Mouse (Mus musculus) heart, embryonic 13.5 days (tissue): Measurements from ENCODE around the gene Sec31a. TPM values are rescaled to one million over a fixed set of nuclear protein-coding genes. Genes with fewer than 3 reads are reported as not detected.

Experiments used
- ATAC-seq: fragments of 200-750 bp; cut with Nextera tagmentation; 2 replicates; pipeline ENCODE4 v1.8.0; 2017; ENCODE audit warnings: moderate TSS enrichment; ENCODE audit not compliant: insufficient number of reproducible peaks, low FRiP score, low TSS enrichment; ENCODE audit errors: extremely low read depth
- H3K27ac ChIP-seq: fragments of 300-500 bp; sonication (generic); replicated peaks from 2 replicates; pipeline ENCODE4 v1.5.1; 2015; ENCODE audit warnings: moderate library complexity, mild to moderate bottlenecking, inconsistent platforms
- H3K27me3 ChIP-seq: fragments of 300-500 bp; sonication (generic); replicated peaks from 2 replicates; pipeline ENCODE4 v1.6.1; 2015; ENCODE audit warnings: mild to moderate bottlenecking, inconsistent platforms
- H3K36me3 ChIP-seq: fragments of 300-500 bp; sonication (generic); 2 replicates; pipeline ENCODE4 v1.6.1; 2015; ENCODE audit warnings: mild to moderate bottlenecking, inconsistent platforms
- H3K4me1 ChIP-seq: fragments of 300-500 bp; sonication (generic); 2 replicates; pipeline ENCODE4 v1.6.1; 2015; ENCODE audit warnings: inconsistent platforms
- H3K4me2 ChIP-seq: fragments of 300-500 bp; sonication (generic); 2 replicates; pipeline ENCODE4 v1.6.1; 2015; ENCODE audit warnings: inconsistent platforms, mild to moderate bottlenecking, moderate library complexity
- H3K4me3 ChIP-seq: fragments of 300-500 bp; sonication (generic); 2 replicates; pipeline ENCODE4 v1.5.1; 2015; ENCODE audit warnings: moderate library complexity, mild to moderate bottlenecking, inconsistent platforms
- H3K9ac ChIP-seq: fragments of 300-500 bp; sonication (generic); 2 replicates; pipeline ENCODE4 v1.6.1; 2015; ENCODE audit warnings: inconsistent platforms, mild to moderate bottlenecking, moderate library complexity
- H3K9me3 ChIP-seq: fragments of 300-500 bp; sonication (generic); 2 replicates; pipeline ENCODE4 v1.6.1; 2016; ENCODE audit warnings: inconsistent platforms
- WGBS: fragments of 180-500 bp; shearing (Covaris S2); methylation state at CpG from one replicate; pipeline ENCODE4 v1.1.7; 2015; ENCODE audit warnings: mixed read lengths; 5-methylcytosine and 5-hydroxymethylcytosine counted together
- polyA plus RNA-seq: library from polyadenylated mRNA; unstranded; fragments of >200 nt; fragmentation: Nextera tagmentation; extraction: Ambion mirVana; gene quantifications from 2 replicates; pipeline ENCODE4 v1.2.1, GENCODE M21; 2015

The Sec31a gene
- polyA plus RNA-seq, 1 experiment from 2014 or later: 146 TPM

DNA sequence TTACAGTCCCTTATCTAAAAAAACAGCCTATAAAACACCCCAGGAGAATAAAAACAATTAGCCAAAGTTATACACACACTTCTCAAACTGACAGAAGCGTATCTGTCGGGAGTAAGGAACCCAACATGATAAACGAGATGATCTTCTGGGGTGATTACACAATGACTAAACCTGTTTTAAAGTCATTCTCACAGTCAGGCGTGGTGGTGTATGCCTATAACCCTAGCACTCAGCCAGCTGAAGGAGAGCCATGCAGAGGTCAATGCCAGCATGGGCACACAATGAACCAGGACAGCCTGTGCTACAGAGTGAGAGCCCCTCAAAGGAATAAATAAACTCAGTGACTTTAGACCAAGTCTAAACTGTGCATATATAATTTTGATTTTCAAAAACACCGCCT is 7.5 kb downstream of the Sec31a start:
- no peaks in the 10 kb centered on the region for H3K27me3 ChIP-seq
- no peak overlapping the region for H3K4me2 ChIP-seq
- H3K9me3 ChIP-seq: no peaks in the 10 kb centered on the region
- peaks cover 60% of the 10 kb centered on the region for H3K36me3 ChIP-seq
- 85% methylated on average over 5 of the region's 5 CpGs for WGBS
- ATAC-seq: no peak
- H3K4me1 ChIP-seq: peaks cover 25% of the 10 kb centered on the region
- H3K4me3 ChIP-seq: no peak overlapping the region
- H3K9ac ChIP-seq: no peak overlapping the region
- no peak overlapping the region for H3K27ac ChIP-seq

DNA sequence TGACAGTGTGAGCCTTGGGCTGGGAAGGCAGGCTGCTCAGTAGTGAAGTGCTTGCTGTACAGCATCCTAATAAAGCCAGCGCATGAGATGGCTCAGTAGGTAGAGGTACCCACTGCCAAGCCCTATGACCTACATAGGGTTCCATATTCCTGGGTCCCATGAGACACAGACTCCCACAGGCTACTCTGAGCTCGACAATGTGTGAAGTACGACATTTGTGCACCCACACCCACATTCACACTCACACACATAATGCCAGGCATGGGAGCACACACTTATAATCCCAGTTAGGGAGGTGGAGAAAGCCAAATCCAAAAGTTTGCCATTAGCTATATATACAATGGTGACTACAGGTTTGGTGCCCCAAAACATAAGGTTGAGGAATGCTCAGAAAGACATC is 19.3 kb downstream of the Sec31a start:
- Histone ChIP-seq H3K27ac (no peak overlapping the region), H3K9me3 (no peaks in the 10 kb centered on the region), H3K4me2 (no peak overlapping the region), H3K4me3 (no peak overlapping the region), H3K4me1 (no peaks in the 10 kb centered on the region), H3K9ac (no peak overlapping the region), H3K27me3 (no peaks in the 10 kb centered on the region), H3K36me3 (peaks cover 95% of the 10 kb centered on the region)
- no peak for ATAC-seq
- WGBS: 94% methylated on average over 3 of the region's 3 CpGs

DNA sequence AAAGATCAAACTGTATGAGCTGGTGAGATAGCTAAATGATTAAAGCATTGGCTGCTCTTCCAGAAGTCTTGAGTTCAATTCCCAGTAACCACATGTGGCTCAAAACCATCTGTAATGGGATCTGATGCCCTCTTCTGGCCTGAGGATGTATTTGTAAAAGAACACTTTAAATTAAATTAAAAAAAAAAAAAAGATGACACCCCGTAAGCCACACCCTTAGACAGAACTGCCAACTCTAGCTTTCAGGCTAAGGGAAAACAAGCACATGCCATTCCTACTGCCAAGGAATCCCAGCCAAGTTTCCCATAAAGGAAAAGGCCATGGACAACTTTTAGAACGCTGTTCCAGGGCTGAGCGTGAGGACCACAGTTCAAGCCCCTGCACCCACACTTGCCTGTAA is 22.4 kb downstream of the Sec31a start:
- no peaks in the 10 kb centered on the region for H3K27me3 ChIP-seq
- no peak overlapping the region for H3K27ac ChIP-seq
- H3K36me3 ChIP-seq: peaks cover 100% of the 10 kb centered on the region
- no peaks in the 10 kb centered on the region for H3K9me3 ChIP-seq
- no peak overlapping the region for H3K4me3 ChIP-seq
- ATAC-seq: no peak
- WGBS: 78% methylated on average over 3 of the region's 3 CpGs
- H3K4me1 ChIP-seq: no peaks in the 10 kb centered on the region
- H3K9ac ChIP-seq: no peak overlapping the region
- no peak overlapping the region for H3K4me2 ChIP-seq

DNA sequence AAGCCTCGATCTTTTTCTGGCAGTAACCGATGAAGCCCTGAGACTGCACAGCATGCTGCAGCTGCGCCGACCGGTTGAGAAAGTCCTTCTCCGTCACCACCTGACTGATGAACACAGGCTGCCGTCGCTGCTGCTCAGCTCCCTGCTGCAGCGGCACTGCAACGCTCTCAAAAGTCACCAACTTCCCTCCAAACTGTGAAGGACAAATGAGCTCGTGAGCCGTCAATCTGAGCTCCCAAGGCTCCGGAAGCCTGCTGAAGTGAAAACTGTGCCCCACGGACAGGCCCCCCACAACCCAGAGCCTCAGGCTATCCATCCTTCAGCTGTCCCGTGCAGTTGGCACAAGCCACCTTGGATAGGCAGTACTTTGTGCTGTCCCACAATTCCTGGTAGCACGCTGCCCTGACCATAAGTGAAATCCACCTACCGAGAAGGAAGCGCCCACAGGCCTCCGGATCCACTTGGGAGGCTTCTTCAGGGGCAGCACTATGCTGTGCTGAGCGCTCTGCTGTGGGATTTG is 23.5 kb downstream of the Sec31a start:
- Histone ChIP-seq H3K4me1 (no peaks in the 10 kb centered on the region), H3K4me2 (no peak overlapping the region), H3K9me3 (no peaks in the 10 kb centered on the region), H3K4me3 (no peak overlapping the region), H3K36me3 (peaks cover 97% of the 10 kb centered on the region), H3K27ac (no peak overlapping the region), H3K27me3 (no peaks in the 10 kb centered on the region), H3K9ac (no peak overlapping the region)
- 85% methylated on average over 20 of the region's 20 CpGs for WGBS
- ATAC-seq: no peak

DNA sequence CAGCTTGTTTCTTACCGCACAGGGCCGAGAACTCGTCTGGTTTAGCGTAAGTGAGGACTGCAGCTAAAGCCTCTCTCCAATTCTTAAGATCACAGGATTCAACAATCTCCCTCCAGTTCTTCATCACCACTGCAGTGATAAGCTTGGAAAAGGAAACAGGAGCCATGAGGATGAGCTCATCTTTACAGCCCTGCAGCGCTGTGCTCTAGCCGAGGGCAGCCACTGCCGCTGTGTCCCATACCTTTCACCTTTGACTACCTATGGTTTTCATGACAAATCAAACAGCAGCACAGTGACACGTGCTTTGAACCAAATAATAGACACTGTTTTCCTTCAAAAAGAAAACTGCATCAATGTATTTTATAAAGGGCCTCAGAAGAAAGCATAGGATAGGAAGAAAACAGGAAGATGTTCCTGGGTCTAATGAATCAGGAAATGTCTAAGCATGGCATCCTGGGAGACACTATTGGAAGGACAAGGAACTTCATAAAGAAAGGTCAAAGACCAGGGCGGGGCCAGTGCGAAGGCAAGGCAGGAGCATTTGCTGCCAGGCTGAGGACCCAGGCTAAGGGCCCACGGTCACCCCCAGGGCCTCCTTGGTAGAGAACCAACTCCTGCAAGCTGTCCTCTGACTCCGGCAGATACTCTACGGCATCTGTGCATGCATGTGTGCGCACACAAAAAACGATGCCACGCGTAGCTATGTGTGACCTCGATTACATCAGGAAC is 32.1 kb downstream of the Sec31a start:
- Histone ChIP-seq H3K9ac (no peak overlapping the region), H3K9me3 (no peaks in the 10 kb centered on the region), H3K4me3 (no peak overlapping the region), H3K27me3 (no peaks in the 10 kb centered on the region), H3K4me1 (no peaks in the 10 kb centered on the region), H3K4me2 (no peak overlapping the region), H3K36me3 (peaks cover 94% of the 10 kb centered on the region), H3K27ac (no peak overlapping the region)
- WGBS: 89% methylated on average over 18 of the region's 18 CpGs
- ATAC-seq: no peak

DNA sequence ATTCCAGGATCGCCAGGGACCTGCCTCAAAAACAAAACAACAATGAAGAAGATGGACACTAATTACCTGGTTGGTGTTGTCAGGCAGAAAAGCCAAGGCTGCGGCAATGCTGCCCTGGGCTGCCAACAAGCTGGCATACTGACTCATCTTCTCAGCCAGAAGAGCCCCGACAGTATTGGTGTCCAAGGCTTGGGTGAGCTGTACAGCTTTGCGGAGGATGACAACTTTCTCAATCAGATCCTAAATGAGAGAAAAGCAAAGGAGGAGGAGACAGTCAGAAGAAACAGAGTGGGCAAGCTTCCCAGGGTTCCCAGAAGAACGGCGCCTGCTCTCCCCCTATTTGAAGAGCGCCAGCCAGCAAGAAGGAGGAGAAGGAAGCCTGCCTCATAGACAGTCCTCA is 34.9 kb downstream of the Sec31a start:
- no peaks in the 10 kb centered on the region for H3K4me1 ChIP-seq
- WGBS: 93% methylated on average over 7 of the region's 7 CpGs
- no peak overlapping the region for H3K9ac ChIP-seq
- no peak for ATAC-seq
- no peak overlapping the region for H3K4me2 ChIP-seq
- H3K36me3 ChIP-seq: peaks cover 100% of the 10 kb centered on the region
- no peaks in the 10 kb centered on the region for H3K27me3 ChIP-seq
- no peak overlapping the region for H3K27ac ChIP-seq
- no peaks in the 10 kb centered on the region for H3K9me3 ChIP-seq
- no peak overlapping the region for H3K4me3 ChIP-seq

DNA sequence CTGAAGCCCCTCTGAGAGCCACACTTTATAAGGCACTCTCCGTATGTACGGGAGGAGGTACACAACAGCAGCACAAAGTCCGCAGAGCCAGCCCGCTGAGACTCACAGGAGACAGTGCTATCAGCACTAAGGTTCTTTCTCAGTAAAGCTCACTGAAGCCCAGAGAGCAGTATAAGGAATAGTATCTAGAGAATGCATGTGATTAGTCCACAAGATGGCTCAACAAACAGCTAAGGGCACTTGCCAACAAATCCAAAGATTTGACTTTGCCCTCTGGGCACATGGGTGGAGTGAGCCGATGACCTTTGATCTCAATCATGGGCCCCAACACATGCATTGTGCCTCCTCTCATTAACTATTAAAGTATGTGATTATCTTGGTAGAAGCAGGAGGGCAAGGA is 35.8 kb downstream of the Sec31a start:
- peaks cover 100% of the 10 kb centered on the region for H3K36me3 ChIP-seq
- no peaks in the 10 kb centered on the region for H3K4me1 ChIP-seq
- H3K9me3 ChIP-seq: no peaks in the 10 kb centered on the region
- WGBS: 92% methylated on average over 5 of the region's 5 CpGs
- H3K27me3 ChIP-seq: no peaks in the 10 kb centered on the region
- H3K4me3 ChIP-seq: no peak overlapping the region
- no peak for ATAC-seq
- no peak overlapping the region for H3K9ac ChIP-seq
- H3K27ac ChIP-seq: no peak overlapping the region
- no peak overlapping the region for H3K4me2 ChIP-seq

DNA sequence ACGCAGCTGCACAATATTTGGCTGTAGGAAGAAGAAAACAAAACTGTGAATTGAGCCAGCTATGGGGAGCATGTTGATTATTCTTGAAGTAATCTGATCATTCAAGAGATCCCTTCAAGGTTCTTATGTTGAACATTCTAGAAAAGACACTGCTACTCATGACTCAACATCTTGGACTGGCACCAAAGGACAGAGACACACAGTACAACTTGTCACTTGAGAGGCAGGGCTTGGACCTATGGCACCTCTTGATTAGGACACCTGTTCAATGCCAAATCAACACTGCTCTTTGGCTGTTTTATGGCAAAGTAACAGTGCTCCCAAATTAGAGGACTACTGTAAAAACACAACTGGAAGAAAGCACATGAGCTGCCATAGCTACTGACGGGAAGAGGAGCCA is 37.1 kb downstream of the Sec31a start:
- no peak overlapping the region for H3K9ac ChIP-seq
- no peak for ATAC-seq
- no peaks in the 10 kb centered on the region for H3K27me3 ChIP-seq
- no peak overlapping the region for H3K27ac ChIP-seq
- H3K4me3 ChIP-seq: no peak overlapping the region
- no peaks in the 10 kb centered on the region for H3K4me1 ChIP-seq
- WGBS: 89% methylated on average over 2 of the region's 2 CpGs
- peaks cover 100% of the 10 kb centered on the region for H3K36me3 ChIP-seq
- H3K4me2 ChIP-seq: no peak overlapping the region
- no peaks in the 10 kb centered on the region for H3K9me3 ChIP-seq

DNA sequence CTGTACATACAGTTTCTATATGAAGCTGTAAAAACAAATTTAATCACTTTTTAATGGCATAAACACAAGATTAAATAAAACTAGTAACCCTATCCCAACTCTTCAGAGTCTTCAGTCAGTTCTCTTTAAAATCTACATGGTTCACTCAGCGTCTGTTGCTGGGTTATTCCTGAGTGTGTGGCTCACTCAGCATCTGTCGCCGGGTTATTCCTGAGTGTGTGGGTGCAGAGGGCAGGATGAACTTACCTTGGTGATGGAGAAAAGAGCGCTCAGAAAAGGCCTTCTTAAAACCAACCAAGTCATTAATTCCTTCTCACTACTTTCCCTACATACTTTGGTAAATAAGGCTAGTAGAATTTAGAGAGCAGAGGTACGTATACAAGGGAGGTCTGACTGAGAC is 37.8 kb downstream of the Sec31a start:
- WGBS: 90% methylated on average over 5 of the region's 5 CpGs
- no peak for ATAC-seq

DNA sequence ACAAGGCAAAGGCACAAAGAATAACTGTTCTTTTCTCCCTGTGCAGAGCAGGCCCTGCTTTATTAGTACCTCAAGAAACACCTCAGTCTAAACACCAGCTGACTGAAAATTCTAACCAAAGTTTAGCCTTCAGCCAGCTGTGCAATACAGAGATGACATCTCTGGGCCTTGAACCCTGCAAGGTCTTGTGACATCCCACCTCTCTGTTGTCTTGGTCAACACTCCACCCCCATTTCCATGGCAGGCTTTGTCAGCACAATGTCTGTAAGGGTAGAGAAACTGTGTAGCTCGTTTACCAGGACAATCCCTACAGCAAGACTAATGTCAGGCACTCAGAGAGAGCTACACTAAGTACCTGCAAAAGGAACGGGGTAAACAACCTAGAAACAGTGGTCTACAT is 38.7 kb downstream of the Sec31a start:
- whole genome bisulfite sequencing: 73% methylated on average over 2 of the region's 2 CpGs
- no peak for ATAC-seq
- Histone ChIP-seq H3K4me2 (no peak overlapping the region), H3K27ac (no peak overlapping the region), H3K4me3 (no peak overlapping the region), H3K9me3 (no peaks in the 10 kb centered on the region), H3K9ac (no peak overlapping the region), H3K36me3 (peaks cover 100% of the 10 kb centered on the region), H3K4me1 (no peaks in the 10 kb centered on the region), H3K27me3 (no peaks in the 10 kb centered on the region)

More for the DNA sequence above, 37.8 kb downstream of the Sec31a start:
- Histone ChIP-seq H3K4me1 (no peaks in the 10 kb centered on the region), H3K4me3 (no peak overlapping the region), H3K4me2 (no peak overlapping the region), H3K27ac (no peak overlapping the region), H3K36me3 (peaks cover 100% of the 10 kb centered on the region), H3K27me3 (no peaks in the 10 kb centered on the region), H3K9ac (no peak overlapping the region), H3K9me3 (no peaks in the 10 kb centered on the region)

DNA sequence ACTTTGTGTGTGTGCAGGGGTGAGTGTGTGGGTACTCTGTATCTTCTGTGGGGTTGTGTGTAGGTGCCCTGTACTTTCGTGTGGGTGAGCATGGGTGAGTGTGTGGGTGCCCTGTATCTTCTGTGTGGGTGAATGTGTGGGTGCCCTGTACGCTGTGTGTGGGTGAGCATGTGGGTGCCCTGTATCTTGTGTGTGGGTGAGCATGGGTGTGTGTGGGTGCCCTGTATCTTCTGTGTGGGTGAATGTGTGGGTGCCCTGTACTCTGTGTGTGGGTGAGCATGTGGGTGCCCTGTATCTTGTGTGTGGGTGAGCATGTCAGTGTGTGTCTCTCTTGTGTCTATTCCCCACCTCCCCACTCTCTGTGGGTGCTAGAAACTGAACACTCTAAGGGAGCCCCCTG is 41.3 kb downstream of the Sec31a start:
- 89% methylated on average over 2 of the region's 2 CpGs for WGBS

DNA sequence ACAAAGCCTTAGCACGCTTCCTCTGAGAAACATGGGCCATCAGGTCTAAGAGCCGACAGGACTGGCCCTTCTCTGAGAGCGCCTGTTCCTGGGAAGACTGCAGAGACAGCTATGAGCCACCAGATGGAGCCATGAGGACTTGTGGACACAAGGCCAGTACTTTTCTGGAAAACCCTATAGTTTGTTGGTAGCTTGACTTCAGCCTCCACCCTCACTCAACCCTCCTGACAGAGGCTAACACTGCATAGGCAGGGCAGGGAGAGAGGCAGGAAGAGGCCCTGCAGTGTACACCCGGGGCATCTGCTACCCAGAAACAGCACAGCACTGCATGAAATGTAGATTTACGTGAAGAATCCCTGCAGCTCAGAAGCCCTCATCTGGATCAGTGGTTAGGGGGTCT is 42.1 kb downstream of the Sec31a start:
- 47% methylated on average over 5 of the region's 5 CpGs for WGBS
- Histone ChIP-seq H3K4me1 (peaks cover 21% of the 10 kb centered on the region), H3K36me3 (peaks cover 95% of the 10 kb centered on the region), H3K4me2 (no peak overlapping the region), H3K9ac (no peak overlapping the region), H3K27ac (no peak overlapping the region), H3K4me3 (no peak overlapping the region), H3K9me3 (no peaks in the 10 kb centered on the region), H3K27me3 (no peaks in the 10 kb centered on the region)
- ATAC-seq: no peak

More for the DNA sequence above, 41.3 kb downstream of the Sec31a start:
- Histone ChIP-seq H3K27me3 (no peaks in the 10 kb centered on the region), H3K36me3 (peaks cover 99% of the 10 kb centered on the region), H3K27ac (no peak overlapping the region), H3K4me3 (no peak overlapping the region), H3K4me1 (peaks cover 20% of the 10 kb centered on the region), H3K9me3 (no peaks in the 10 kb centered on the region), H3K4me2 (no peak overlapping the region), H3K9ac (no peak overlapping the region)
- no peak; the same call in 1 of the 2 replicates for ATAC-seq
